Mouse (Mus musculus) frontal cortex, adult (tissue): Measurements from ENCODE around the gene Csrp2.

Experiments used
- ATAC-seq: cut with Nextera tagmentation; 2 replicates; pipeline ENCODE4 v1.9.2; 2017; ENCODE audit warnings: mild to moderate bottlenecking, moderate library complexity, mixed read lengths; ENCODE audit not compliant: low TSS enrichment

Gene Csrp2

GRCm38 (mm10) chr10:110919531-110920343, at the start of gene Csrp2:
Gene Csrp2, plus strand, starts transcription at chr10:110919789.
- ATAC-seq, result peak; percentile 88

DNA sequence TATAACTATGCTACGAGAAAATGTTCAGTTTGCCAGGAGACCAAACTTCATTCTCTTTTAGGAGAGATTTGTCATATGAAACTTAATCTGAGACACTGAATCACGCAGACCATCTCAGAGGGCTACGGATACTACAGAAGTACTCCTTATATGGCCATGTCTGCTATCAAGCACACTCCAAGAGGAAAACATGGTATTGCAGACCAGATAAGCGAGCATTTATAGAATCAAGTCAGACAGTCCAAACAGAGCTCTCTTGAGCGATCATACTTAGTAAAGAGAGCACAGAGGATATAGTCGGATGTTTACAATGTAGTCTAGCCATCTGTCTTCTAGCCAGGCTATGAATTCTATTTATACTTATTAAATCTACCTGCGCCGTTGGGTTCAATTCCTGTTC, 44.7 kb upstream of the Csrp2 start:
- peak; percentile 44; the same call in 1 of the 2 replicates for ATAC-seq

DNA sequence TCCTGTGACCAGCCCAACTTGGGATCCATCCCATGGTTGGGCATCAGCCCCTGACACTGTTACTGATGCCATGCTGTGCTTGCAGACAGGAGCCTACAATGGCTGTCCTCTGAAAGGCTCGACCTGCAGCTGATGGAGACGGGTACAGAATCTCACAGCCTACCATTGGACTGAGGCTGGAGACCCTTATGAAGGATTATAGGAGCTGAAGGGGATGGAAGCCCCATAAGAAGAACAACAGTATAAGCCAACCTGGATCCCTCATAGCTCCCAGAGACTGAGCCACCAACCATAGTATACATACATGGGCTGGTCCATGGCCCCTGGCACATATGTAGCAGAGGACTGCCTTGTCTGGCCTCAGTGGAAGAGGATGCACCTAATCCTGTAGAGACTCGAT, 42.6 kb upstream of the Csrp2 start:
- no peak for ATAC-seq

DNA sequence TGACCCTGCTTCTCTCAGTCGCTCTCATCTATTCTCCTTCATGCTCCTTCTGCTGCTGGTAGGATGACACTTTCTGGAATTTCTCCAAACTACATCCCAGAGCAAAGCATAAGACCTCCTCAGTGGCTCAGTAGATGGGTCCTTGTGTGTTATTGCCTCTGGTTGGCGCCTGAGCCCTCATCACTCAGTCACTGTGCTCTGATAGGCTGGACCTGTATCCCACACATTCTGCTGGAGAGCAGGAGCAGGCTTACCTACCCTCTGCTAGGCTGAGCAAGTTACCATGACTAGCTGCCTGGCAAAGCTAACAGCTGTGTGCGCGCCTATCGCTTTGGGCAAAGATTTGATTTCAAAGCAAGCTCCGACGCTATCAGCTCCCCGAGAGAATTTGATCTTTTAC, 41.7 kb upstream of the Csrp2 start:
- ATAC-seq, result no peak

DNA sequence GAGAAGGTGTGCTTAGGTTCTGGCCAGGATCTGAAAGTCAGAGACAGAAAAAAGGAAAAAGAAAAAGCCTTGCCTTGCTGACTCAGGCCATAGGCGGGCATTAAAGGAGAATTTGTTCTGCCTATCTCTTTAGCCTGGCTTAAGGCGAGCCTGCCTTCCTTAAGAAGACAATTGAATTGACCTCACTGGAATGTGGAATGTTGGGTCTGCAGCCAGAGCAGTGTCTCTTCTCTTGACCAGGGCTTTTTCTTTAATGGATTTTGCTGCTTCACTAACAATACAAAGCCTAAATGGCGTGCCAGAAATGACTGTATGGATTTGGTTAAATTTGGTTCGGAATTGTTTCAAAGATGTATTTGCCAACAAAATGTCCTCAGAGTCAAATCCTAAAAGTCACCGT, 40.9 kb upstream of the Csrp2 start:
- ATAC-seq, result no peak

- no peak for ATAC-seq
Observed at GRCm38 (mm10) chr10:110879426-110880066, 40.0 kb upstream of the Csrp2 start.

DNA sequence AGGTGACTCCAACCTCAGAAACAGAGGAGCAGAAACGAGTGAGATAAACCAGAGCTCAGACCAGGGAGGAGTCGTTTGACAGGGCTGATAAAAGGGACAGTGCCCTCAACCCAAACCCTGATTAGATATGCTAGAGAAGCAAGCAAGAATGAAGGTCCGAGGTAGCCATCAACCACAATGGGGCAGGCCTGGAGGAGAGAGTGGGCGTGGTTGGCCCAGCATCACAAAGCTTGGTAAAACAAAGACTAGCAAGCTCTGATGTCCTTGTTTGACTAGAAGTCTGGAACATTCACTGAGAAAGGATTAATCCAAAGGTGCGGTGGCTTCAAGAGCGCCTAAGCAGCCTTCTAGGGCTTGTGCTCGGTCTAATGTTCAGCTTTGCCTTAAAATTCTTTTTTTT, 38.2 kb upstream of the Csrp2 start:
- ATAC-seq, result no peak

- no peak for ATAC-seq
Observed at GRCm38 (mm10) chr10:110882701-110883100, 36.9 kb upstream of the Csrp2 start.

DNA sequence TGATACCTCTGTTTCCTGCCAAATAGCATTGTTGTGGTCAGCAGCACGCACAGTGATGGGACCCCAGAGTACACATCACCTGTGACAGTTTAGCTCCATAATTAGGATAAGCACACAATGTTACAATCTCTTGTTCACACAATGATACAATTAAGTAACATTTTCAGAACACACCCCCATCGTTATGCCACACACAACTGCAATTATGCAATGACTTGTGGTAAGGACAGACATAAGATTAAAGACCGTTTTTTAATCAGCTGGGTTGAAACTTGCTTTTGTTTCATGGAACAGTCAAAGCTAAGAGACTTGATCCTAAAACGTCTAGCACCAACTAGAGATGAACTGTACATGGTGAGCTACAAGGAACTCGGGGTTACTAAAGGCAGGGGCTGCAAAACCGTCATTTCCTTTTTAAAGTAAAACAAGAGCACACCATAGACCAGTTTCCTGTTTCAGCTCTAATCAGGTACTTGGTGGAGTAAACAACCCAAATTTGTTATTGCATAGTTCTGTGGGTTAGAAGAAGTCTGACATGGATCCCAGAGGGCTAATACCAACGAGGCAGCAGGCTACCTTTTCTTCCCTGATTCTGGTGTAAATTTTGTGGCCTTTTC, 28.8 kb upstream of the Csrp2 start:
- ATAC-seq, result no peak

- no peak for ATAC-seq
Observed at GRCm38 (mm10) chr10:110899744-110900501, 19.7 kb upstream of the Csrp2 start.

DNA sequence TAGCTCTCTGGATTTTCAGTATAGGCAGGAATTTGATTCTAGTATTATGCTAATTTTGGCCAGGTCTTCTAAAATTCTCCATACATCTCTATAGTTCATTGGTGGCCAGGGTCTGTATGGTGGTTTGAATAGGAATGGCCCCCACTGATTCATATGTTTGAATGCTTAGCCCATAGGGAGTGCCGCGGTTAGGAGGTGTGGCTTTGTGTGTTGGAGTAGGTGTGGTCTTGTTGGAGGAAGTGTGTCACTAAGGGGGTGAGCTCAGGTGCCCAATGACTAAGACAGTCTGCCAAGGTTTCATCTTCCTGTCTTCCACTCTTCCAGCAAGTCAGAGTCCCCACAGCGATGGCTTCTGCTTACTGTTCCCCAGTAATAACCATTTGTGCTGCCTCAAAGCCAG, 15.7 kb upstream of the Csrp2 start:
- no peak for ATAC-seq

- ATAC-seq, result no peak
Observed at GRCm38 (mm10) chr10:110916666-110917344, 2.8 kb upstream of the Csrp2 start.

DNA sequence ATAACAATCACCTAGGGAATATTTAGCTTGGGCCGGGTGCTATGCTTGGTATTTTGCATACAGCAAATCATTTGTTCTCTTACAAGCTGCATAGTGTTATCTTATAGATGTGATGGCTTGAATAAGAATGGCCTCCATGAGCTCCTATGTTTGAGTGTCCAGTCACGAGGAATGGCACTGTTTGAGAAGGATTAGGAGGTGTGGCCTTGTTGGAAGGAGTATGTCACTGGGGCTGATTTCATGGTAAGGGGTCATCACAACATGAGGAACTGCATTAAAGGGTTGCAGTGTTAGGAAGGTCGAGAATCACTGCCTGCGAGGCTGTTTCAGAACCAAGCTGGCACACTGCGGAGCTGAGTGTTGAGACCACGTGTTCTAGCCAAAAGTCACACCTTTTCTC, 2.1 kb upstream of the Csrp2 start:
- no peak for ATAC-seq

DNA sequence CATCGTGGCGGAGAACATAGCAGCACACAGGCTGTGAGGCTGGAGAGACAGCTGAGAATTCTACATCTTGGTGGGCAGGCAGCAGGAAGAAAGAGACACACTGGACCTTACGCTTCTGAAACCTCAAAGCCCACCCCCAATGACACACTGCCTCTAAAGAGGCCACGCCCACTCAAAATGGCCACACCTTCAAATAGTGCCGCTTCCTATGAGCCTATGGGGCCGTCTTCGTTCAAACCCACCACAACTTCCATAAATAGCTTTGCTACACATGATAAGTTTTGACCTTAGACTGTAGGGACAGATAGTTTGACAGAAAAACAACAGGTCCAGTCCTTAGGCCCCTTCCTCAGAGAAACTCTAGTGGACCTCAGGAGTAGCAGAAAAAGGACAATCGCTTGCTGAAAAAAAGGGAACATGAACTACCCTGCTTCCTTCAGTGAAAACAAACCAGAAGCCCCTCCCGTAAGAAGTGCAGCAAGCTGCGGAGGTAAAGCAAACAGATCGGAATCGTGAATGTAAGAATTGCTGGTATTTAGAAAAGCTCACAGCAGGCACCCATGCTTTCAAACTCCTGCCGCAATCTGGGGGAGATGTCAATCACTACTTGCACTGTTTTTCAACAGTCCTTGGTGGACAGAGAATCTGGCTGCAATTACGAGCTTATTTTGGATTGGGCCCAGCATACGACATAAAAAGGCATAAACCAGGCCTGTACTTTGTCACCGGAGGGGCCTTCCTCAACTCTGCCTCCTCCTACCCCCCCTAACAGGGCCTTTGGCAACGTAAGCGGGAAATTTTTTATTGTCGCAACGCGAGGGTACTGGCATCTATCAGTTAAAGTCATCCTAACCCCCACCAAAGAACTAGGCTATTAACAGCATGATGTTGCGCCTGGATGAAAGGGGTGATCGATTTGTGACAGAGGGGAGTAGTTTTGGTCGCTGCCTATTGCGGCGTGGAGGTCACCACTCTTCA, 886 bp upstream of the Csrp2 start:
- no peak for ATAC-seq

DNA sequence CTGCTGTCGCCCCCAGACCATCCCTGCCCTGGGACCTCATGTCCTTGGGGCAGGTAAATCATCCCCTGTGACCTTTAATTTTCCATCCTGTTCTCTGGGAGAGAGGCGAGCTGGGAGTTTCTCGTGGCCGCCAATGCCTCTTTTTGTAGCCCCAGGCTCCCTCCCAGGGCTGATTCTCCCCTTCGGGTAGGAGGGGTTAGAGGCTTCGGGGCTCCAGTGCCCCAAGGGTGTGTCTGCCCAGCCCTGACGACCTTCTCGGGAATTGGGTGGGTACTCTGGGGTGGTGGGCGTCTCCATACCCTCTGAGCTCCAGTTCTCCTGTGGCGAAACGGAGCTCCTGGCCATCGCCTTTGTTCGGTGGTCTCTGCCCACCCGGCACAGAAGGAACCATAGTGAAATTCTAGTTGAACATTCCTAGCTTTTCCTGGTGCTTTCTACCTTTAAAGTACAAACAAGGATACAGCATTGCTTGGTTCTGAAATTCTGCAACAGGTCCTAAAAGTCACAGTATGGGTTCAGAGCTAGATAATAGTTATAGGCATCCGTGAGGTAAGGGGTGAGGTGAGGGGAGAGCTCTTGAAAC, 870 bp downstream of the Csrp2 start:
- ATAC-seq, result peak; percentile 15; the same call in 1 of the 2 replicates

GRCm38 (mm10) chr10:110921890-110922289, 2.3 kb downstream of the Csrp2 start:
- no peak for ATAC-seq

- ATAC-seq, result no peak
Observed at GRCm38 (mm10) chr10:110922612-110923011, 3.0 kb downstream of the Csrp2 start.

GRCm38 (mm10) chr10:110927491-110927890, 7.9 kb downstream of the Csrp2 start:
- ATAC-seq, result peak; percentile 49

DNA sequence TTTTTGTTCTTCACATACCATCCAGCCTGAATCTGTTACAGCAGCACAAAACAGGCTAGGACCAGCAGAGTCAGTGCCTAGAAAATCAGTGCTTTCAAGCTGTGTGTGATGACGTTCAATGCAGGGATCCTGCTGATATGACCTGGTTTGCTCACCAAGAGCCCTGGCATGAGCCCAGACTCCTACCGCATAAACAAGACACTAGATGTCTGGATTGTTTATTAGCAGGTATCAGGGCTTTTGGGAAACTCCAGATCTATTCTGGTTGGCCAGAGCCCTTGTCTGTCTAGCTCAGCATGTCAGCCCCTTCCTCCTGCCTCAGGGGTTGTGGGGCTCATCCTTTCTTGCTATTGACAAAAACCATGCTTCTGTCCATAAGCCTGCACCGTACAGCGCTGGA, 10.2 kb downstream of the Csrp2 start:
- no peak for ATAC-seq
